8 mouse cellular contexts compared by ENCODE assay signal in the genomic region with DNA sequence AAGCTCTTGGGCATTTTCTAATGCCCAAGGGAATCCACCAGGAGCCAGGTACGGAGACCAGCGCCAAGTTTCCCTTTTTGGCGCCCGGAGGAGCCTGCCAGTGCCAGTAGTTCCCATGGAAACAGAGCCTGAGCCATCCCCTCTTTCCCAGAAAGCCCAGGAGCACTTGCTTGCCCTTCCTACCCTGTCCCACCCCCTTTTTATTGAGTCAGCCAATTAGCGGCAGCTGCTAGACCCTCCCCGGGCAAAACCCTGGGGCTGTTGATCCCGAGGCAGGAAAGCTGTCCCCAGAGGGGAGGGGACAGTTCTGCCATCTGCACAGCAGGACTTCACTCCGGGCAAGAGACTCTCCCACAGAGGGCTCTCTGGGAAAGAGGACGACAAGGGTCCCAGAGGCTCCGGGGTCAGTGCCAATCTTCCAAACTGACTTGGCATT. TPM values are rescaled to one million over a fixed set of nuclear protein-coding genes. Genes with fewer than 3 reads are reported as not detected.
DNase-seq lines count a peak whose midpoint lies in the region; ATAC-seq and TF ChIP-seq lines count a peak whose summit lies in the region.

Gene Kcnip3, minus strand, starts transcription at position 89 of the 436 bp plus-strand sequence.

- peak; percentile 89 for ATAC-seq in forebrain, embryonic 11.5 days (replicated peaks; ENCODE audit: low FRiP score)
- no peak for ATAC-seq in liver, postnatal 0 days

- peak within 1 kb of the TSS; percentile 66 for H3K9ac ChIP-seq in forebrain, embryonic 11.5 days (ENCODE audit: low read length)
- H3K9ac ChIP-seq in liver, postnatal 0 days (replicated peaks), result no peak within 1 kb of the TSS

- no peak for TF ChIP-seq EP300 in liver, postnatal 0 days (IDR thresholded peaks at IDR 0.05; ENCODE audit: low read depth)

- H3K27ac ChIP-seq in bone marrow, adult 2 months (ENCODE audit: control insufficient read depth, insufficient read depth, low read depth, low read length, poor library complexity), result no peak within 1 kb of the TSS
- H3K27ac ChIP-seq in forebrain, embryonic 11.5 days (ENCODE audit: low read depth, low read length), result peak within 1 kb of the TSS; percentile 53; the same call in 1 of the 2 replicates
- H3K27ac ChIP-seq in layer of hippocampus, adult 2 months, result peak within 1 kb of the TSS; percentile 96
- H3K27ac ChIP-seq in liver, postnatal 0 days (ENCODE audit: low read depth), result no peak within 1 kb of the TSS

- H3K4me2 ChIP-seq in forebrain, embryonic 11.5 days (ENCODE audit: low read depth, low read length, severe bottlenecking), result peak within 1 kb of the TSS; percentile 77
- peak within 1 kb of the TSS; percentile 36 for H3K4me2 ChIP-seq in liver, postnatal 0 days (ENCODE audit: low read depth, low read length)

- no peaks in the 10 kb centered on the region for H3K36me3 ChIP-seq in forebrain, embryonic 11.5 days (ENCODE audit: control insufficient read depth, insufficient read depth, low read length)
- no peaks in the 10 kb centered on the region for H3K36me3 ChIP-seq in liver, postnatal 0 days (replicated peaks; ENCODE audit: insufficient read depth, low read length)

- DNase-seq in heart, adult 11 months, result peak; percentile 91
- no peak for DNase-seq in heart, postnatal 36 days
- DNase-seq in forebrain, embryonic 11.5 days (ENCODE audit: low spot score), result peak; percentile 79
- peak; percentile 78 to 89 for DNase-seq in layer of hippocampus, adult 2 months (ENCODE audit: low spot score in 2 of 2)
- no peak for DNase-seq in liver, postnatal 0 days
- DNase-seq in right cerebral cortex, postnatal 4 days, result peak; percentile 62
- DNase-seq in urinary bladder, adult 18-20 months (ENCODE audit: low spot score in 2 of 2), result no peak

- H3K4me3 ChIP-seq in bone marrow, adult 2 months (replicated peaks; ENCODE audit: control insufficient read depth, low read depth, low read length), result peak within 1 kb of the TSS; percentile 15
- H3K4me3 ChIP-seq in forebrain, embryonic 11.5 days (ENCODE audit: low read depth, low read length), result peak within 1 kb of the TSS; percentile 36
- peak within 1 kb of the TSS; percentile 61 for H3K4me3 ChIP-seq in layer of hippocampus, adult 2 months
- 0 out of 2 replicates have a peak within 1 kb of the TSS, but pooled peaks have one; percentile 3 for H3K4me3 ChIP-seq in liver, postnatal 0 days (ENCODE audit: low read depth, low read length)

- 60% methylated on average over 10 of the region's 10 CpGs for WGBS in bone marrow, adult 2 months
- WGBS in forebrain, embryonic 11.5 days, result 3% methylated on average over 10 of the region's 10 CpGs
- WGBS in liver, postnatal 0 days (ENCODE audit: insufficient replicate concordance), result 26% methylated on average over 10 of the region's 10 CpGs

- H3K27me3 ChIP-seq in forebrain, embryonic 11.5 days (ENCODE audit: control insufficient read depth, insufficient read depth, low read length), result no peaks in the 10 kb centered on the region
- H3K27me3 ChIP-seq in liver, postnatal 0 days (ENCODE audit: insufficient read depth, low read length), result 0 out of 2 replicates have a peak, but pooled peaks cover 3% of the 10 kb centered on the region

- no peaks in the 10 kb centered on the region for H3K9me3 ChIP-seq in forebrain, embryonic 11.5 days (ENCODE audit: control insufficient read depth, low read length)
- no peaks in the 10 kb centered on the region for H3K9me3 ChIP-seq in liver, postnatal 0 days (ENCODE audit: low read length)

- TF ChIP-seq CTCF in bone marrow, adult 2 months (IDR thresholded peaks at IDR 0.05; ENCODE audit: control insufficient read depth, insufficient read depth, low read length), result no peak
- TF ChIP-seq CTCF in layer of hippocampus, adult 2 months (conservative IDR thresholded peaks at IDR 0.05), result no peak
- no peak for TF ChIP-seq CTCF in liver, postnatal 0 days (IDR thresholded peaks at IDR 0.05; ENCODE audit: low read depth)

- peaks cover 7% of the 10 kb centered on the region; the same call in 1 of the 2 replicates for H3K4me1 ChIP-seq in bone marrow, adult 2 months (ENCODE audit: control insufficient read depth, insufficient read depth, low read length)
- H3K4me1 ChIP-seq in forebrain, embryonic 11.5 days (replicated peaks; ENCODE audit: control insufficient read depth, insufficient read depth, low read length), result peaks cover 10% of the 10 kb centered on the region; the same call in 1 of the 2 replicates
- peaks cover 12% of the 10 kb centered on the region for H3K4me1 ChIP-seq in liver, postnatal 0 days (ENCODE audit: insufficient read depth)

- intact Hi-C loops in heart, postnatal 36 days (cut with DNase I), result no loop called here

- TF ChIP-seq POLR2A in bone marrow, adult 2 months (IDR thresholded peaks at IDR 0.05; ENCODE audit: borderline replicate concordance, control insufficient read depth, low read depth, low read length), result no peak

RNA-seq across cellular contexts. Expression of gene Kcnip3, which starts in this region (rescaled TPM):
- total RNA-seq in heart, postnatal 36 days (2021), result 1 to 10 TPM in 1 of 2 experiments, under 1 TPM in 1; 0.94 to 1.9 TPM
- polyA plus RNA-seq in bone marrow, adult 2 months (2011; ENCODE audit: insufficient read depth, insufficient read length, low replicate concordance, missing spikeins), result 1.5 TPM in 2 replicates
- polyA plus RNA-seq in forebrain, embryonic 11.5 days (2014; fragmentation: Nextera tagmentation; extraction: Ambion mirVana), result 4.6 and 6.3 TPM in 2 replicates
- 10 to 100 TPM; 63.6 to 66.4 TPM for total RNA-seq in layer of hippocampus, adult 2 months (2021)
- polyA plus RNA-seq in liver, postnatal 0 days (2015; fragmentation: Nextera tagmentation; extraction: Ambion mirVana), result 0.23 and 0.43 TPM in 2 replicates

Comparison
In these comparisons a context has a peak if more than half of its experiments do, and no peak if none do; other contexts are left out.
1. RNA of gene Kcnip3 (total RNA-seq): 63.6 to 66.4 TPM in layer of hippocampus, adult 2 months; 0.94 to 1.9 TPM in heart, postnatal 36 days; every median in the first group is over 10 times any median in the second.
2. DNase-seq: peak in heart, adult 11 months (single experiment), forebrain, embryonic 11.5 days (single experiment), layer of hippocampus, adult 2 months (2 of 2) and right cerebral cortex, postnatal 4 days (single experiment); none in heart, postnatal 36 days (0 of 2), liver, postnatal 0 days (single experiment) and urinary bladder, adult 18-20 months (0 of 2).
3. H3K27ac ChIP-seq: peak in forebrain, embryonic 11.5 days (single experiment) and layer of hippocampus, adult 2 months (single experiment); none in bone marrow, adult 2 months (single experiment) and liver, postnatal 0 days (single experiment).
4. H3K4me3 ChIP-seq: peak in every context shown above with its lines; median percentile 61 in layer of hippocampus, adult 2 months; 36 in forebrain, embryonic 11.5 days; 15 in bone marrow, adult 2 months; 3 in liver, postnatal 0 days.